Mouse (Mus musculus) skeletal muscle tissue, adult 2 months (tissue): ENCODE results near the gene Dppa3.
"Not testable (repeated sequence)": the region's sequence is repeated elsewhere in the genome, so short reads cannot be mapped to it uniquely, and the experiment has no call there.

Experiments
- DNase-seq: peaks from one replicate; pipeline ENCODE4 v3.0.0-alpha.2; 2012; ENCODE audit warnings: low read depth, low spot score

The Dppa3 gene

DNA sequence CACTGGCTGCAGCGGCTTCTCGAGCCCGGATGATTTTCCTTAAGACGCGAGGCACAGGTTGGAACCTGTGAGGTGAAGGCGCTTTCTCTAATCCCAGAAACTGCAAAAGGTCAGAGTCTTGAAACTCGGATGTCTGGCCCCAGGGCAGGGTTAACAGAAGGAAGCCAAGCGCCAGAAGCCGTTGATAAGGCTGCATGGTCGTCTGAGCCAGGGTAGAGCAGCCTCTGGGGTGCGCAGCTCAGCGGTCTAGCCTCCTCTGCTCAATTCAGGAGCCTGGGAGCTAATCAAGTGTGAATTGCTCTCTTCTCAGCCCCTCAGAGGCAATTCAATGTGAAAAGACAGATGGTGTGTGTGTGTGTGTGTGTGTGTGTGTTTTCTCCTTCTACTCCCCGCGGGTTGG, 16.4 kb upstream of the Dppa3 start, which contains the start of gene Gdf3:
Gdf3 (minus strand) TSS at position 317 of the 400 bp plus-strand sequence.
- no peak for DNase-seq

DNA sequence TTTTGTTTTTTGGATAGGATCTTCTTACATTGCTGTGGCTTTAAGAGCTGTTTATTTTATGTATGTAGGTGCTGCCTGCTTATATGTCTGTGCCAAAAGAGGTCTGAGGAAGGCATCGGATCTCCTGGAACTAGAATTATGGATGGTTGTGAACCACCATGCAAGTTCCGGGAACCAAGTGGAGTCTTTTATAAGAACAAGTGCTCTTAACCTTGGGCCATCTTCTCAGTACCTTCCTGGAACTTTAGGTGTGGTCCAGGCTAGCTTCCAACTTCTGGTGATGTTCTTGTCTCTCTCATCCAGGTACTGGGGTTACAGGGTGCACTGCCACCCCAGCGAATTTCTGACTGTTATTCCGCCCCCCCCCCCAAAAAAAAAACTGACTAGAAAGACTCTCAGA, 13.8 kb upstream of the Dppa3 start:
- DNase-seq = no peak

DNA sequence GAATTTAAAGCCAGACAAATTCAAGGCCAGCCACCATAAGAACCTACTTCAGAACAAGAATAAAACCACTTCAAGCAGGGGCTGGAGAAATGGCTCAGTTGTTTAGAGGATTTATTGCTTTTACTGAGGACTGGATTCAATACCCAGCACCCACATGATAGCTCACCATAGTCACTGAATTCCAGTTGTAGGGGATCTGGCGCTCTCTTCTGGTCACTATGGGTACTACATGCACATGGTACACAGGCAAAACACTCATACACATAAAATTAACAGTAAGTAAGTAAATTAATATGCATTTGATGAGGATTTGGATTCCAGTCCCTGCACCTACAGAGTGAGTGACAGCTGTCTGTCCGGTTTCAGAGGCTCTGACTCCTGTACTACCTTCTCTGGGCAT, 12.2 kb upstream of the Dppa3 start:
- no peak for DNase-seq

GRCm38 (mm10) chr6:122616022-122616421, 10.2 kb upstream of the Dppa3 start:
- no peak for DNase-seq

- DNase-seq = no peak
Measured at GRCm38 (mm10) chr6:122621066-122621465, 5.1 kb upstream of the Dppa3 start.

DNA sequence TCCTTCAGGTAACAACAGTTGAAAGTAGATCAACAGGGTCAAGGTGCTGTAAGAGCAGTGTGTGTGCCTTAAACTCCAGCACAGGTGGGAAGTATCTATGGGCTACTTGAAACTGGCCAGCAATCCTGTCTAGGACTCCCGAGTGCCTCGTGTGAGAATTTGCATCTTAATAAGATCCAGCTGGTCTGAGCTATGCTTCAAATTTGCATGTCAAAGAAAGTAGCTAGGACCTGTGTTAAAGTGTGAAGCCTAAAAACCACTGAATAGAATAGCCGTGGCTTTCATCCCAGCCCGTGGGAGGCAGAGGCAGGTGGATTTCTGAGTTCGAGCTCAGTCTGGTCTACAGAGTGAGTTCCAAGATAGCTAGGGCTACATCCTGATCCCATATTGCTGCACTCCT, 1.7 kb upstream of the Dppa3 start:
- no peak for DNase-seq

GRCm38 (mm10) chr6:122625156-122625555, 1.1 kb upstream of the Dppa3 start:
- no peak for DNase-seq

GRCm38 (mm10) chr6:122627469-122628108, 1.4 kb downstream of the Dppa3 start:
- no peak for DNase-seq

GRCm38 (mm10) chr6:122633411-122633810, 7.2 kb downstream of the Dppa3 start:
- DNase-seq = no peak

- peak; percentile 40 for DNase-seq
Measured at GRCm38 (mm10) chr6:122635315-122635714, 9.1 kb downstream of the Dppa3 start.

DNA sequence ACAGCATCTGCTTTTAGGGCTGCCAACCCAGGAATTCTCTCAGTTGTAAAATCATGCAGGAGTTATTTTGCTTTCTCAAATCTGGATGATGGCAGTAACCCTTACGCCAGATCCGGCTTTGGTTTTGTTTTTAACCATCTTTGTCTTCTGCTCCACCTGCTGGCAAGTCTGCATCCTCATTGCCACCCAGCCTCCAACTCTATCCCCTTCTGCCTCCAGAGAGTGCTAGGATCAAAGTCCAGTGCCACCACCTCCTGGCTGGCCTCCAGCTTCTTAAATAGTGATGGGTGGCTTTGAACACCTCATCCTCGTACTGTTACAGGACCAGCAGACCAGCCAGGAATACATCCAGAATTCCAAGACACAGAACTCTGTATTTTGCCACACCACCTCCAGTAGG, 10.5 kb downstream of the Dppa3 start:
- no peak for DNase-seq

- DNase-seq = not testable (repeated sequence)
Measured at GRCm38 (mm10) chr6:122637566-122637965, 11.4 kb downstream of the Dppa3 start.

GRCm38 (mm10) chr6:122644196-122644595, 18.0 kb downstream of the Dppa3 start:
- not testable (repeated sequence) for DNase-seq

- no peak for DNase-seq
Measured at GRCm38 (mm10) chr6:122649903-122650302, 23.7 kb downstream of the Dppa3 start.

GRCm38 (mm10) chr6:122650398-122650980, 24.3 kb downstream of the Dppa3 start:
- no peak for DNase-seq

GRCm38 (mm10) chr6:122654301-122654700, 28.1 kb downstream of the Dppa3 start:
- peak; percentile 67 for DNase-seq

DNA sequence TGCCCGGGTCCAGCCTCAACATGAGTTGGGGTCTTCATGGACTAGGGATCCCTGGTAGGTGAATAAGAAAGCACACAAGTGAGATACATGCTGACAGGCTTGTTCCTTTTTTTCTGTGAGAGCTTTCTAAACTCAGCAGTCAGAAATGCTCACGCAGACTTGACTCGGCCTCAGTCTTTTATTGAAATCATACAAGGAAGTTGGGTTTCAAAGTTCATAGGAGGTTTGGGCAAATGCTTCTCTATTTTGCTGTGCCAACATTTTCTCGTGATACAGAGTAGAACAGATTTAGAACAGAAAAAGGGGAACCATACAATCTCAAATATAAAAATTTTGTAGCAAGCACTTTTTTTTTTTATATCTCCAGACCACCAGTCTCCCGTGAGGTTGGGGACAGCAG, 31.4 kb downstream of the Dppa3 start:
- peak; percentile 37 for DNase-seq

DNA sequence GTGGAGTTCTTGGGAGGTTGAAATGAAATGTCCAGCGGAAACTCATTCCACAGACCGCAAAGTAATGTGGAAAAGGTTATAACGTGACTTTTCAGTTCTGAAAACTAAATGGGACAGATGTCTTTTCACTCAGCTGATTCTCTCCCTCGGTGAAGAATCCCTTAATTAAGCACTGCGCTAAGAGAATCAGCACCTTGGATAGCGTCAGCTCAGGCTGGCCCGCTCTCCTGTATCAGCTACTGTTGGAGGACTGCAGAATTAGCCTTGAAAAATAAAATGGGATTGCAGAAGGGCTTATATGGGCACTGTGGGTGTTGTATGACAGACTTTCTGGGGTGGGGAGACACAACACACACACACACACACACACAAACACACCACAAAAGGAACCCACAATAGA, 33.4 kb downstream of the Dppa3 start:
- no peak for DNase-seq

DNA sequence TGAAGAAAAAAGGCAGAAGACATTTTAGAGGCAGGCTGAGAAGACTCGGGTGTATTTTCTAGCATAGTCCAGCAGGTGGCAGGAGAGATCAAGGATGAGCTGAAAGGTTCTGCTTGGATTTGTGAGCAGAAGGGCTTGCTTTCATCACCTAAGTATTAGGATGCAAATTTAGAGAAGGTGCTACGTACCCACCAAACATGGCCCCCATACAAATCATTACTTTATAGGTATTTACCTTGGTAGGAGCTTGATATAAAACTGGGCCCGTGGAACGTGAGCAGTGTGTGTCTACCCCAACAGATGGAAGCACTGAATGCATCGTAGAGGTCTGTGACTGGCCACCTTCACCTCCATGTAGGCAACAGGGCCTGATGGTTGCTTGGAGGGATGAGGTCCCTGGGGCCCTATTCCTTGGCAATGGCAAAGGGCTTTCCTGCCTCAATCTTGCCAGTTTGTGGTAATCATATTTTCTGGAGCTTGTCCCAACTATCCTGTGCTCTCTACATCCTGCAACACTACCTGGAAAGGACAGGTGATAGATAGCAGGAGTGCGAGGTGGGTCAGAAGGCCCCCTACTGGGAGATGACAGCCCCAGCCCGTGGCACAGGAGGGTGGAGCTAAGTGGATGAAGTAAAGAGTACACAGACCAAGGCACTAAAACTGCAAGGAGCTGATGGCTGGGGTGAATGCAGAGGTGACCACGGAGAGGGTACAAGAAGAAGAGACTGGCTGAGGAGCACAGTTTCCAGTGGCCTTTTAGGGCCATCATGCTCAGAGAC, 34.6 kb downstream of the Dppa3 start:
- peak; percentile 10 for DNase-seq

DNA sequence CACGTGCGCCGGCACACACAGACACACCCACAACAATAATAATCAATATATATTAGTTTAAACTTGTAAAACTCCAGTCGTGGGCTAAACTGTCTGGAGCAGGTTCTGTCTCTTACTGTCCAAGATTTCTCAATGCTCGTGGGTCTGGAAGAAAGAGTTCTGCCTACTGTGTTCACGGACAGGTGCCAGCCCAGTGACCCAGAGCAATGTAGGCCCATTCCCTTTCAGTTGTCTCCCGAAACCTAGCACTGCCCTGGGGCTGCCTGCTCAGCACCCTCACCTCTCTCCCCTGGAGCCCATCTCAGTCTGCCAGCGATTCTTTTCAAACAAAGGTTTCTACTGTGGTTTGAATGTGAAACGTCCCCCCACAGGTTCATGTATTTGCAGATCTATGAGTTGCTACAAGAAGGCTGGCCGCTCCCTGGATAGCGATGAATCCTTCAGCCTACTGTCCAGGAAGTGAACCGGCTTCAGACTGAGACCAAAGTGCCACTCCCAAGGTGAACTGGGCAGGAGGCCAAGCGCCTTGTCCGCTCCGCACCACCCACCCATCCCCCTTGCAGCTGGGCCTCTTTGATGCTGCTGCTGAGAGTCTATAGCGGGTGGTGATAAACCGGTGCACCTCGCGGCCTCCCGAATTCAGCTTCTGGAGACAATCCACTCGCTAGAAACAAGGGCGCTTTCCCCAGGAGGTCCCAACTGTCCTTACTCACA, 36.5 kb downstream of the Dppa3 start:
- no peak for DNase-seq

GRCm38 (mm10) chr6:122663596-122664206, 37.5 kb downstream of the Dppa3 start:
- DNase-seq = no peak

- no peak for DNase-seq
Measured at GRCm38 (mm10) chr6:122665866-122666265, 39.7 kb downstream of the Dppa3 start.
